In the genomic region with DNA sequence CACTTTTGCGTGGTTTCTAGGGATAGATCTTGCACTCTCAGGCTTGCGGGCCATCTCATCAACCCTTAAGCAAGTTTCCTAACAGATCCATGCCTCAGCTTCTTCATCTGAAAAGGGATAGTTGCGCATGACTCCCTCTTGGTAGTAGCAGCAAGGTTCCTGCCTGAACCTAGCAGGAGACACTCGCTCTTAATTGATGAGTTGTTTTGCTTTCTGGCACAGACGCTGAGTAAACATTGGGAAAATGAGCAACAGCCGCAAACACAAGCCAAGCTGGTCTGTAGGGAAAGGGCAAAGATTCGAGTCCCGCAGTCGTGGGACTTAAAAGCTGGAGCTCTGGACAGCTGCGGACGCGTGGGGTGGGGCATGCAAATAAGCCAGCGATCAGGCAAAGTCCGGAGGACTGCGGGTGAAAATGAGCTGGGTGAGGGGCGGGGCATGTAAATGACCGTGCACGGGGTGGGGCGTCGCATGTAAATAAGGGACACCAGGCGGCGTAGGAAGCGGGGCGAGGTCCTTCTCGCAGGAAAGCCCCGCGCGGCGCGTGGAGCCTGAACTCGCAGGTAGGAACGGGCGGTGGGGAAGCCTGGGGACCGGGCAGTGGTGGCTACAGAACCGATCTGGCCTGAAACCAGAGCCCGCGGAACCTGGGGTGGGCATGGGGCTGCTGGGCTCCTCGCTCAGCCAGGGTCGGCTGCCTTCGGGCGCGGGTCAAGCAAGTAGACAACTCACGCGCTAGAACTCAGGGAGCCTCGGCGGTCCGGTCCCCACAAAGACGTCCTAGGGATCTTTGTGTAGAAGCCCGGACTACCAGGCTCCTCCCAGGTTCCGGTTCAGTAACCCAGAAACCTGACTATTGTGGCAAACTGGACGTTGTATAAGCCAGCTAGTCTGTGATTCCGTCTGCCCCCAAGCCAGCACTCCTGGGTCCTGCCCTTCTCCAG, we compare ENCODE assay signal across 8 mouse cellular contexts. TPM values are rescaled to one million over a fixed set of nuclear protein-coding genes. Genes with fewer than 3 reads are reported as not detected.
DNase-seq lines count a peak whose midpoint lies in the region; ATAC-seq lines count a peak whose summit lies in the region.

A gene (plus strand): TSS at position 355 of the 944 bp plus-strand sequence.

- 2% methylated on average over 52 of the region's 52 CpGs for WGBS in hindbrain, embryonic 14.5 days
- under 1% methylated on average over 52 of the region's 52 CpGs for WGBS in macrophage (ENCODE audit: missing documents)

- H3K27me3 ChIP-seq in hindbrain, embryonic 14.5 days (ENCODE audit: control insufficient read depth, insufficient read depth, low read length), result peaks cover 5% of the 10 kb centered on the region; the same call in 1 of the 2 replicates

- peak within 1 kb of the TSS; percentile 45 for H3K4me3 ChIP-seq in hindbrain, embryonic 14.5 days (replicated peaks; ENCODE audit: low read length)
- H3K4me3 ChIP-seq in macrophage (ENCODE audit: inconsistent target), result peak within 1 kb of the TSS; percentile 91

- H3K27ac ChIP-seq in hindbrain, embryonic 14.5 days, result no peak within 1 kb of the TSS
- peak within 1 kb of the TSS; percentile 96 for H3K27ac ChIP-seq in macrophage

- H3K4me2 ChIP-seq in hindbrain, embryonic 14.5 days (replicated peaks), result peak within 1 kb of the TSS; percentile 91

- H3K4me1 ChIP-seq in hindbrain, embryonic 14.5 days (replicated peaks; ENCODE audit: control insufficient read depth, insufficient read depth, low read length), result no peaks in the 10 kb centered on the region; the same call in 1 of the 2 replicates

- H3K36me3 ChIP-seq in hindbrain, embryonic 14.5 days (replicated peaks; ENCODE audit: control insufficient read depth, insufficient read depth), result no peaks in the 10 kb centered on the region
- no peaks in the 10 kb centered on the region for H3K36me3 ChIP-seq in macrophage (ENCODE audit: inconsistent target)

- H3K9ac ChIP-seq in hindbrain, embryonic 14.5 days, result peak within 1 kb of the TSS; percentile 71

- ATAC-seq in hindbrain, embryonic 14.5 days (ENCODE audit: low FRiP score), result peak; percentile 87

- peak; percentile 88 for DNase-seq in ZHBTc4 (ENCODE audit: low read depth, low spot score)
- peak; percentile 52 to 59 for DNase-seq in cerebellum, postnatal 36 days
- peak; percentile 60 to 65 for DNase-seq in frontal cortex, postnatal 36 days (ENCODE audit: low spot score in 2 of 2)
- peak; percentile 70 for DNase-seq in hindbrain, embryonic 14.5 days (ENCODE audit: low spot score)
- DNase-seq in left cerebral cortex, adult 18-20 months (ENCODE audit: low spot score in 2 of 2), result peak; percentile 56 to 69
- peak; percentile 62 for DNase-seq in retina, postnatal 7 days (ENCODE audit: low read depth, low spot score)
- DNase-seq in urinary bladder, adult 18-20 months (ENCODE audit: low spot score in 2 of 2), result peak; percentile 86 to 88

- no peaks in the 10 kb centered on the region for H3K9me3 ChIP-seq in hindbrain, embryonic 14.5 days (ENCODE audit: control insufficient read depth, low read length)

- H3K79me2 ChIP-seq in macrophage (ENCODE audit: inconsistent target), result peaks cover 49% of the 10 kb centered on the region

RNA-seq across cellular contexts. Expression of the gene that starts here (rescaled TPM):
- 3.9 and 4.6 TPM in 2 replicates for polyA plus RNA-seq in hindbrain, embryonic 14.5 days (2014; fragmentation: Nextera tagmentation; extraction: Ambion mirVana)
- total RNA-seq in left cerebral cortex, adult 18-20 months (2021), result 1 to 10 TPM; 9.0 to 9.2 TPM
- total RNA-seq in macrophage (2018; cell fraction: chromatin; rRNA removed), result 1,000 to 10,000 TPM in 1 of 26 experiments, 100 to 1,000 TPM in 25; 132 to 1,109 (median 198) TPM
- 100 to 1,000 TPM in 14 of 26 experiments, 10 to 100 TPM in 12; 66.1 to 266 (median 101) TPM for total RNA-seq in macrophage (2018; cell fraction: cytosol; rRNA removed)
- total RNA-seq in macrophage (2018; cell fraction: nucleus; rRNA removed), result 1,000 to 10,000 TPM in 1 of 26 experiments, 100 to 1,000 TPM in 25; 132 to 1,059 (median 192) TPM
- polyA plus RNA-seq in macrophage (2018), result 95.1 to 123 TPM (median 99.7 TPM) in 3 replicates

Comparison
In these comparisons a context has a peak if more than half of its experiments do, and no peak if none do; other contexts are left out.
1. RNA of the gene that starts here (polyA plus RNA-seq): 95.1 to 123 TPM in macrophage; 3.9 to 4.6 TPM in hindbrain, embryonic 14.5 days; every median in the first group is over 10 times any median in the second.
2. Peak in every context shown above with its lines, with median percentiles within 50 percentile points of each other: DNase-seq.